Mouse (Mus musculus) forebrain, postnatal 0 days (tissue): ENCODE data around the gene Ltc4s. TPM values are rescaled to one million over a fixed set of nuclear protein-coding genes. Genes with fewer than 3 reads are reported as not detected.

Experiments used
- ATAC-seq: fragments of 200-750 bp; cut with Nextera tagmentation; 2 replicates; pipeline ENCODE4 v1.8.0; 2017; ENCODE audit warnings: mild to moderate bottlenecking, moderate library complexity
- DNase-seq: peaks from one replicate; pipeline ENCODE4 v3.0.0-alpha.2; 2015
- H3K27ac ChIP-seq: fragments of 300-500 bp; sonication (generic); 2 replicates; pipeline ENCODE4 v1.5.1; 2014; ENCODE audit warnings: low read depth, mild to moderate bottlenecking, antibody characterized with exemption, low read length, moderate library complexity, mixed read lengths
- H3K27me3 ChIP-seq: fragments of 300-500 bp; sonication (generic); 2 replicates; pipeline ENCODE4 v1.6.1; 2014; ENCODE audit warnings: mild to moderate bottlenecking, low read length, mixed read lengths; ENCODE audit not compliant: insufficient read depth
- H3K36me3 ChIP-seq: fragments of 300-500 bp; sonication (generic); 2 replicates; pipeline ENCODE4 v1.6.1; 2014; ENCODE audit warnings: mild to moderate bottlenecking, moderate library complexity; ENCODE audit not compliant: insufficient read depth
- H3K4me1 ChIP-seq: fragments of 300-500 bp; sonication (generic); 2 replicates; pipeline ENCODE4 v1.6.1; 2014; ENCODE audit warnings: antibody characterized with exemption; ENCODE audit not compliant: insufficient read depth
- H3K4me2 ChIP-seq: fragments of 300-500 bp; sonication (generic); 2 replicates; pipeline ENCODE4 v1.6.1; 2014; ENCODE audit warnings: low read depth, mild to moderate bottlenecking, moderate library complexity
- H3K4me3 ChIP-seq: fragments of 300-500 bp; sonication (generic); 2 replicates; pipeline ENCODE4 v1.5.1; 2014; ENCODE audit warnings: low read depth, low read length, mixed read lengths
- H3K9ac ChIP-seq: fragments of 300-500 bp; sonication (generic); 2 replicates; pipeline ENCODE4 v1.6.1; 2014; ENCODE audit warnings: mild to moderate bottlenecking
- H3K9me3 ChIP-seq: fragments of 300-500 bp; sonication (generic); 2 replicates; pipeline ENCODE4 v1.6.1; 2016; ENCODE audit warnings: low read length
- CTCF ChIP-seq: sonication (generic); IDR thresholded peaks from 2 replicates; pipeline ENCODE4 v1.5.1; 2016; ENCODE audit warnings: antibody characterized with exemption, control low read depth, low read depth
- WGBS: fragments of 180-500 bp; shearing (Covaris S2); extraction: QIAGEN DNeasy Blood & Tissue Kit; methylation state at CpG from one replicate; pipeline ENCODE4 v1.1.7; 2014; 5-methylcytosine and 5-hydroxymethylcytosine counted together
- polyA plus RNA-seq: library from polyadenylated mRNA; unstranded; fragments of >200 nt; fragmentation: Nextera tagmentation; extraction: Ambion mirVana; gene quantifications from 2 replicates; pipeline ENCODE4 v1.2.1, GENCODE M21; 2015
- total RNA-seq: library from RNA; depleted of rRNA; stranded (reverse); fragments of >200 nt; gene quantifications from 2 replicates; pipeline ENCODE4 v1.2.3, GENCODE M21; 2014

The Ltc4s gene
- total and polyA plus RNA-seq, 2 experiments from 2014 or later, result 6.1 TPM

GRCm38 (mm10) chr11:50201590-50201989, 36.8 kb downstream of the Ltc4s start:
- Histone ChIP-seq H3K9ac (no peak overlapping the region), H3K4me1 (no peaks in the 10 kb centered on the region), H3K27ac (no peak overlapping the region), H3K4me3 (no peak overlapping the region), H3K27me3 (no peaks in the 10 kb centered on the region), H3K9me3 (no peaks in the 10 kb centered on the region), H3K4me2 (no peak overlapping the region), H3K36me3 (peaks cover 91% of the 10 kb centered on the region)
- ATAC-seq (no peak), DNase-seq (no peak)
- 91% methylated on average over 3 of the region's 3 CpGs for WGBS
- TF ChIP-seq CTCF, result no peak

- Histone ChIP-seq H3K4me3 (no peak overlapping the region), H3K4me2 (no peak overlapping the region), H3K9ac (no peak overlapping the region), H3K27me3 (no peaks in the 10 kb centered on the region), H3K9me3 (no peaks in the 10 kb centered on the region), H3K27ac (no peak overlapping the region), H3K36me3 (peaks cover 82% of the 10 kb centered on the region), H3K4me1 (no peaks in the 10 kb centered on the region)
- WGBS, result 82% methylated on average over 8 of the region's 8 CpGs
- ATAC-seq, result no peak
- no peak for DNase-seq
- no peak for TF ChIP-seq CTCF
Observed at GRCm38 (mm10) chr11:50200613-50201012, 37.8 kb downstream of the Ltc4s start.

GRCm38 (mm10) chr11:50198916-50199315, 39.5 kb downstream of the Ltc4s start:
- H3K4me2 ChIP-seq, result no peak overlapping the region
- no peaks in the 10 kb centered on the region for H3K9me3 ChIP-seq
- no peak for ATAC-seq
- no peak overlapping the region for H3K4me3 ChIP-seq
- no peaks in the 10 kb centered on the region for H3K27me3 ChIP-seq
- WGBS, result 89% methylated on average over 2 of the region's 2 CpGs
- no peak for TF ChIP-seq CTCF
- no peak overlapping the region for H3K9ac ChIP-seq
- no peak overlapping the region for H3K27ac ChIP-seq
- DNase-seq, result no peak
- peaks cover 66% of the 10 kb centered on the region for H3K36me3 ChIP-seq
- H3K4me1 ChIP-seq, result no peaks in the 10 kb centered on the region

- Histone ChIP-seq H3K36me3 (peaks cover 62% of the 10 kb centered on the region), H3K4me1 (no peaks in the 10 kb centered on the region), H3K9me3 (no peaks in the 10 kb centered on the region), H3K27me3 (no peaks in the 10 kb centered on the region), H3K9ac (no peak overlapping the region), H3K4me3 (no peak overlapping the region), H3K4me2 (no peak overlapping the region), H3K27ac (no peak overlapping the region)
- no peak for TF ChIP-seq CTCF
- no peak for ATAC-seq
- WGBS, result 87% methylated on average over 3 of the region's 5 CpGs
- DNase-seq, result no peak
Observed at GRCm38 (mm10) chr11:50198219-50198846, 40.1 kb downstream of the Ltc4s start.

GRCm38 (mm10) chr11:50197500-50197899, 40.9 kb downstream of the Ltc4s start:
- no peak overlapping the region for H3K27ac ChIP-seq
- H3K4me1 ChIP-seq, result no peaks in the 10 kb centered on the region
- H3K9ac ChIP-seq, result no peak overlapping the region
- ATAC-seq (no peak), DNase-seq (no peak)
- H3K4me2 ChIP-seq, result no peak overlapping the region
- no peaks in the 10 kb centered on the region for H3K27me3 ChIP-seq
- 88% methylated on average over 4 of the region's 4 CpGs for WGBS
- no peak for TF ChIP-seq CTCF
- H3K36me3 ChIP-seq, result peaks cover 53% of the 10 kb centered on the region
- H3K4me3 ChIP-seq, result no peak overlapping the region
- H3K9me3 ChIP-seq, result no peaks in the 10 kb centered on the region

- H3K27me3 ChIP-seq, result no peaks in the 10 kb centered on the region
- H3K36me3 ChIP-seq, result peaks cover 26% of the 10 kb centered on the region
- TF ChIP-seq CTCF, result no peak
- no peak overlapping the region for H3K4me2 ChIP-seq
- ATAC-seq (no peak), DNase-seq (no peak)
- H3K27ac ChIP-seq, result no peak overlapping the region
- no peak overlapping the region for H3K4me3 ChIP-seq
- 75% methylated on average over 4 of the region's 4 CpGs for WGBS
- no peak overlapping the region for H3K9ac ChIP-seq
- no peaks in the 10 kb centered on the region for H3K9me3 ChIP-seq
- H3K4me1 ChIP-seq, result no peaks in the 10 kb centered on the region
Observed at GRCm38 (mm10) chr11:50194793-50195192, 43.6 kb downstream of the Ltc4s start.

- H3K9ac ChIP-seq, result no peak overlapping the region
- H3K36me3 ChIP-seq, result peaks cover 19% of the 10 kb centered on the region
- H3K27me3 ChIP-seq, result no peaks in the 10 kb centered on the region
- no peaks in the 10 kb centered on the region for H3K4me1 ChIP-seq
- ATAC-seq (no peak), DNase-seq (no peak)
- no peaks in the 10 kb centered on the region for H3K9me3 ChIP-seq
- no peak overlapping the region for H3K27ac ChIP-seq
- no peak for TF ChIP-seq CTCF
- 81% methylated on average over 7 of the region's 7 CpGs for WGBS
- no peak overlapping the region for H3K4me2 ChIP-seq
- no peak overlapping the region for H3K4me3 ChIP-seq
Observed at GRCm38 (mm10) chr11:50194070-50194469, 44.3 kb downstream of the Ltc4s start.
